Mouse (Mus musculus): ENCODE results near the gene 1700093K21Rik. TPM values are rescaled to one million over a fixed set of nuclear protein-coding genes. Genes with fewer than 3 reads are reported as not detected.
"Not testable (repeated sequence)": the region's sequence is repeated elsewhere in the genome, so short reads cannot be mapped to it uniquely, and the experiment has no call there.

Gene 1700093K21Rik
- polyA plus RNA-seq (2012; rRNA removed) = 0.07 and 0.25 TPM in 2 replicates

DNA sequence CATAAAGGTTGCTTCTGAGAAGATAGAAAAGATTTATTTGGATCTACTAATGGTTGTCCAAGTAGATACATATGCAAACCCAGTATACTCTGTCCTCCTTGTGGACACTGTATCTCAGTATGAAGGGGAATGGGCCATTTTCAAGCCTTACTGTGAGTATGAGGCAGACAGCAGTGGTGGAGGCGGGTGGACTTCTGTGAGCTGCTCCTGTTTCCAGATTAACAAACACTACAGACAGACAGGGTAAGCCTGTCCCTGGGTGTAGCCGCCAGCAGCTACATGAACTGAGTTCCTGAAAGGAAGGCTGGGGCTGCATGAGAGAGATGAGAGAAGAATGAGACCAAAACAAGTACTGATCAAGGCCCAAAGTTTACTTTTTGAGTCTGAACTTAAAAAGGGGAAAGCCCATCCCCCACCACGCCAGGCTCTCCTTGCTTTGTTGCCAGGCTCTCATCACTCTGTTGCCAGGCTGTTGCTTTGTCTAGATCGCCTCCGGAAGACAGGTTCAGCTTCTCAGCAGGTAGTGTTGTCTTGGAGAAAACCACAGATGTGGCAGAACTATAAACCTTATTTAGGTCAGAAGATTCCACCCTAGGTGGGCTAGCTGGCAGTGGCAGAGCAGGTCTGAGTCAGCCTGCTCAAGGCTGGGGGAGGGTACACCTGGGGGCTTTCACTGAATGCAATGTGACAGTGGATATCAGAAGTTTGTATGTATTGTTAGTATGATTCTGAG lies at the start of gene 1700093K21Rik:
1700093K21Rik (minus strand) TSS at position 683 of the 733 bp plus-strand sequence.
- 62% methylated on average over 5 of the region's 5 CpGs for WGBS
- H3K4me1 ChIP-seq (ENCODE audit: control insufficient read depth, insufficient read depth, low read length) = no peaks in the 10 kb centered on the region
- no peak for DNase-seq
- H3K36me3 ChIP-seq (ENCODE audit: control insufficient read depth, insufficient read depth, low read length) = no peaks in the 10 kb centered on the region
- no peak within 1 kb of the TSS for H3K27ac ChIP-seq (ENCODE audit: insufficient read depth, low read depth, low read length)
- no peaks in the 10 kb centered on the region for H3K27me3 ChIP-seq (replicated peaks; ENCODE audit: control insufficient read depth, insufficient read depth, low read length)
- no peak within 1 kb of the TSS for H3K4me3 ChIP-seq (ENCODE audit: insufficient read depth, low read depth, low read length)
- TF ChIP-seq CTCF (conservative IDR thresholded peaks at IDR 0.05; ENCODE audit: insufficient read depth, insufficient read length, low read depth, low read length) (no peak), POLR2A (IDR thresholded peaks at IDR 0.05; ENCODE audit: low read depth, low read length) (no peak)

DNA sequence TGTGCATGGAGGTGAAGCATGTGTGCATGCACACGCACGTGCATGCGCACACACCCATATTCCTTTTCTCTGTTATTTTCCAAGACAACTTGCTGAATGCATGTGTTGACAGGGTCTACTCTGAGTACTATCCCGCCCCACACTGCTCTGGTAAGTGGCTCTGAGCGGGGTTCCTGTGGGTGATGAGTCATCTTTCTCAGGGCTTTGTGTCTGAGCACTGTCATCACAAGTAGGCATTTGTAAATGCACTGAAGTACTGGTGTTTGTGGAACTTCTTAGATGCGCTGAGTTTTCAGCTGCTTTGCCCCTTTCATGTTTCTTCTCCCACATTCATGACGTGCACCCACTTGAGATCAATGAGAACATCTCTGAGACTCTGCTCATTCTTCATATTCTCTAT lies 49.2 kb upstream of the 1700093K21Rik start:
- TF ChIP-seq CTCF (conservative IDR thresholded peaks at IDR 0.05; ENCODE audit: insufficient read depth, insufficient read length, low read depth, low read length) = no peak
- no peak for TF ChIP-seq POLR2A (IDR thresholded peaks at IDR 0.05; ENCODE audit: low read depth, low read length)
- no peak overlapping the region for H3K4me3 ChIP-seq (ENCODE audit: insufficient read depth, low read depth, low read length)
- H3K36me3 ChIP-seq (ENCODE audit: control insufficient read depth, insufficient read depth, low read length) = no peaks in the 10 kb centered on the region
- H3K4me1 ChIP-seq (ENCODE audit: control insufficient read depth, insufficient read depth, low read length) = no peaks in the 10 kb centered on the region
- no peaks in the 10 kb centered on the region for H3K27me3 ChIP-seq (replicated peaks; ENCODE audit: control insufficient read depth, insufficient read depth, low read length)
- DNase-seq = no peak
- H3K27ac ChIP-seq (ENCODE audit: insufficient read depth, low read depth, low read length) = no peak overlapping the region
- 97% methylated on average over 7 of the region's 7 CpGs for WGBS

DNA sequence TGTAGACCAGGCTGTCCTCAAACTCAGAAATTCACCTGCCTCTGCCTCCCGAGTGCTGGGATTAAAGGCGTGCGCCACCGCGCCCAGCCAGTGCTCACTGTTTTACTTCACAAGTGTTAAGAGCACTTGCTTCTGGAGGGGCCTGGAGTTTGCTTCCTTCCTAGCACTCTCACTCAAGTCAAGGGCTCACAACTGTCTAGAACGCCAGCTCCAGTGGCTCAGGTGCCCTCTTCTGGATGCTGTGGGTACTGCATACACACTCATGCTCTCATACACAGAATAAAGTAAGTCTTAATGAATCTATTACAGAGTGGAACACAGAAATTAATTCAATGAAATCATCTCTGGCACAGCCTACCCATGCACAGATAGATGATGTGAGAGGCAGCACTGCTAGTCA lies 44.8 kb upstream of the 1700093K21Rik start:
- DNase-seq = peak; percentile 78
- Histone ChIP-seq H3K4me1 (ENCODE audit: control insufficient read depth, insufficient read depth, low read length) (no peaks in the 10 kb centered on the region), H3K36me3 (ENCODE audit: control insufficient read depth, insufficient read depth, low read length) (no peaks in the 10 kb centered on the region), H3K27me3 (replicated peaks; ENCODE audit: control insufficient read depth, insufficient read depth, low read length) (no peaks in the 10 kb centered on the region), H3K27ac (ENCODE audit: insufficient read depth, low read depth, low read length) (no peak overlapping the region), H3K4me3 (ENCODE audit: insufficient read depth, low read depth, low read length) (no peak overlapping the region)
- 66% methylated on average over 6 of the region's 6 CpGs for WGBS
- no peak for TF ChIP-seq POLR2A (IDR thresholded peaks at IDR 0.05; ENCODE audit: low read depth, low read length)
- peak; percentile 87 for TF ChIP-seq CTCF (conservative IDR thresholded peaks at IDR 0.05; ENCODE audit: insufficient read depth, insufficient read length, low read depth, low read length)

- WGBS = 49% methylated on average over 6 of the region's 6 CpGs
- Histone ChIP-seq H3K4me3 (ENCODE audit: insufficient read depth, low read depth, low read length) (no peak overlapping the region), H3K36me3 (ENCODE audit: control insufficient read depth, insufficient read depth, low read length) (no peaks in the 10 kb centered on the region), H3K27me3 (replicated peaks; ENCODE audit: control insufficient read depth, insufficient read depth, low read length) (no peaks in the 10 kb centered on the region), H3K27ac (ENCODE audit: insufficient read depth, low read depth, low read length) (no peak overlapping the region), H3K4me1 (ENCODE audit: control insufficient read depth, insufficient read depth, low read length) (no peaks in the 10 kb centered on the region)
- 0 out of 2 replicates have a peak, but pooled peaks have one; percentile 19 for TF ChIP-seq CTCF (conservative IDR thresholded peaks at IDR 0.05; ENCODE audit: insufficient read depth, insufficient read length, low read depth, low read length)
- no peak for TF ChIP-seq POLR2A (IDR thresholded peaks at IDR 0.05; ENCODE audit: low read depth, low read length)
- DNase-seq = peak; percentile 2
Measured at GRCm38 (mm10) chr11:23557039-23557630, 36.2 kb upstream of the 1700093K21Rik start.

DNA sequence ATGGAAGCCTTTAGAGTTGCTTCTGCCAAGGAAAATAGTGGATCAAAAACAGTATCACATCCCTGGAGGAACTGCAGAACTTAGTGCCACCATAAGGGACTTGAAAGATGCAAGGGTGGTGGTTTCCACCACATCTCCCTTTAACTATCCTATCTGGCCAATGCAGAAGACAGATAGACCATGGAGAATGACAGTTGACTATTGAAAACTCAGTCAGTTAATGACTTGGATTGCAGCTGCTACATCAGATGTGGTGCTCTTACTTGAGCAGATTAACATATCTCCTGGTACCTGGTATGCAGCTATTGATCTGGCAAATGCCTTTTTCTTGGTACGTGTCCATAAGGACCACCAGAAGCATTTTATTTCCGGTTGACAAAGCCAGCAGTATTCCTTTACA lies 16.5 kb upstream of the 1700093K21Rik start:
- H3K4me1 ChIP-seq (ENCODE audit: control insufficient read depth, insufficient read depth, low read length) = no peaks in the 10 kb centered on the region
- DNase-seq = no peak
- no peak for TF ChIP-seq CTCF (conservative IDR thresholded peaks at IDR 0.05; ENCODE audit: insufficient read depth, insufficient read length, low read depth, low read length)
- TF ChIP-seq POLR2A (IDR thresholded peaks at IDR 0.05; ENCODE audit: low read depth, low read length) = no peak
- H3K36me3 ChIP-seq (ENCODE audit: control insufficient read depth, insufficient read depth, low read length) = no peaks in the 10 kb centered on the region
- 80% methylated on average over 2 of the region's 2 CpGs for whole genome bisulfite sequencing
- no peak overlapping the region for H3K4me3 ChIP-seq (ENCODE audit: insufficient read depth, low read depth, low read length)
- no peak overlapping the region for H3K27ac ChIP-seq (ENCODE audit: insufficient read depth, low read depth, low read length)
- no peaks in the 10 kb centered on the region for H3K27me3 ChIP-seq (replicated peaks; ENCODE audit: control insufficient read depth, insufficient read depth, low read length)

- TF ChIP-seq POLR2A (IDR thresholded peaks at IDR 0.05; ENCODE audit: low read depth, low read length) = no peak
- TF ChIP-seq CTCF (conservative IDR thresholded peaks at IDR 0.05; ENCODE audit: insufficient read depth, insufficient read length, low read depth, low read length) = no peak
- H3K4me3 ChIP-seq (ENCODE audit: insufficient read depth, low read depth, low read length) = no peak overlapping the region
- no peaks in the 10 kb centered on the region for H3K4me1 ChIP-seq (ENCODE audit: control insufficient read depth, insufficient read depth, low read length)
- no peaks in the 10 kb centered on the region for H3K27me3 ChIP-seq (replicated peaks; ENCODE audit: control insufficient read depth, insufficient read depth, low read length)
- H3K27ac ChIP-seq (ENCODE audit: insufficient read depth, low read depth, low read length) = no peak overlapping the region
- no peaks in the 10 kb centered on the region for H3K36me3 ChIP-seq (ENCODE audit: control insufficient read depth, insufficient read depth, low read length)
- peak; percentile 27 for DNase-seq
- WGBS = 78% methylated on average over 3 of the region's 3 CpGs
Measured at GRCm38 (mm10) chr11:23518981-23519380, 2.0 kb downstream of the 1700093K21Rik start.

GRCm38 (mm10) chr11:23515315-23515714 lies 5.6 kb downstream of the 1700093K21Rik start:
- no peaks in the 10 kb centered on the region for H3K27me3 ChIP-seq (replicated peaks; ENCODE audit: control insufficient read depth, insufficient read depth, low read length)
- no peak overlapping the region for H3K4me3 ChIP-seq (ENCODE audit: insufficient read depth, low read depth, low read length)
- TF ChIP-seq CTCF (conservative IDR thresholded peaks at IDR 0.05; ENCODE audit: insufficient read depth, insufficient read length, low read depth, low read length) (no peak), POLR2A (IDR thresholded peaks at IDR 0.05; ENCODE audit: low read depth, low read length) (no peak)
- WGBS = 83% methylated on average over 2 of the region's 2 CpGs
- H3K4me1 ChIP-seq (ENCODE audit: control insufficient read depth, insufficient read depth, low read length) = no peaks in the 10 kb centered on the region
- no peak for DNase-seq
- no peaks in the 10 kb centered on the region for H3K36me3 ChIP-seq (ENCODE audit: control insufficient read depth, insufficient read depth, low read length)
- H3K27ac ChIP-seq (ENCODE audit: insufficient read depth, low read depth, low read length) = no peak overlapping the region

DNA sequence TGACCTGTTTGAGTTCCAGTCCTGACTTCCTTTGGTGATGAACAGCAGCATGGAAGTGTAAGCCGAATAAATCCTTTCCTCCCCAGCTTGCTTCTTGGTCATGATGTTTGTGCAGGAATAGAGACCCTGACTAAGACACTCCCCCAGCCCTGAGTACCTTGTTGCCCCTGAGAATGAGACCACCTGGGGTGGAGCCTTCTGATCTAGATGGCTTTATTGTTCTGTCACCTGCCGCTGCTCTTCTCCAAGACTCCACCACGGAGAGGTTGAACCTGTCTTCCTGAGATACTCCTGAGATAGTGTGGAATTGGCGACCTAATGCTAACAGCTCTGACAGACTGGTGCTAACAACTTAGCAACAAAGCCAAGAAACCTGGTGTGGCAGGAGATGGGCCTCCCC lies 6.2 kb downstream of the 1700093K21Rik start:
- H3K27me3 ChIP-seq (replicated peaks; ENCODE audit: control insufficient read depth, insufficient read depth, low read length); H3K27ac ChIP-seq (ENCODE audit: insufficient read depth, low read depth, low read length); H3K36me3 ChIP-seq (ENCODE audit: control insufficient read depth, insufficient read depth, low read length); H3K4me1 ChIP-seq (ENCODE audit: control insufficient read depth, insufficient read depth, low read length); DNase-seq; H3K4me3 ChIP-seq (ENCODE audit: insufficient read depth, low read depth, low read length): not testable (repeated sequence)
- WGBS = 54% methylated on average over 4 of the region's 4 CpGs

DNA sequence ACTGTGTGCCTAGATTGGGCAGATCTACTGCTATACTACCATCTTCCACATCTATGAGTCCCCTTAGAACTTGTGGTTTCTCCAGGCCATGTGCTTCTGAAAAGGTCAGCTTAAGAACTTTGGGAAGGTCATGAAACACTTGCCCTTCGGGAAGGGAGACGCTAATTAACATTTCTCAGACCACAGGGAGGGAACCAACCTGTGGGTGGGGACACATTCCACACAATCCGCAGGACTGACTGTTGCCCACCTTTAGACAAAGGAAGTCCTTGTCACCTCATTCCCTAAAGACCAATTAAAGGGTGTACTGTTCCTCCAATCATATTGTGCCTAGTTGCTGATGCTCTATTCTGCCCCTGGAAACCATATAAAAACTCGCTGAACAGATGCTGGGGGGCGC lies 16.2 kb downstream of the 1700093K21Rik start:
- WGBS = 67% methylated on average over 5 of the region's 5 CpGs
- H3K4me3 ChIP-seq (ENCODE audit: insufficient read depth, low read depth, low read length); H3K36me3 ChIP-seq (ENCODE audit: control insufficient read depth, insufficient read depth, low read length); DNase-seq; H3K27me3 ChIP-seq (replicated peaks; ENCODE audit: control insufficient read depth, insufficient read depth, low read length); H3K4me1 ChIP-seq (ENCODE audit: control insufficient read depth, insufficient read depth, low read length); H3K27ac ChIP-seq (ENCODE audit: insufficient read depth, low read depth, low read length): not testable (repeated sequence)

Data from kidney, adult 2 months (tissue).